Mouse (Mus musculus) thymus, adult 2 months (tissue): Measurements from ENCODE around the gene Dhx37. TPM values are rescaled to one million over a fixed set of nuclear protein-coding genes. Genes with fewer than 3 reads are reported as not detected.

Source experiments
- DNase-seq: peaks from one replicate; pipeline ENCODE4 v3.0.0; 2021
- H3K27ac ChIP-seq: fragments of 200-500 bp; 2 replicates; pipeline ENCODE4 v1.5.1; 2012; ENCODE audit warnings: low read length, control low read depth; ENCODE audit not compliant: control insufficient read depth, insufficient read depth
- H3K27me3 ChIP-seq: fragments of 200-500 bp; 2 replicates; pipeline ENCODE4 v1.6.1; 2012; ENCODE audit warnings: mild to moderate bottlenecking, low read length, moderate library complexity, mixed read lengths; ENCODE audit not compliant: control insufficient read depth, insufficient read depth
- H3K36me3 ChIP-seq: fragments of 200-500 bp; 2 replicates; pipeline ENCODE4 v1.6.1; 2012; ENCODE audit warnings: mild to moderate bottlenecking, low read length, moderate library complexity; ENCODE audit not compliant: control insufficient read depth, insufficient read depth
- H3K4me1 ChIP-seq: fragments of 200-500 bp; replicated peaks from 2 replicates; pipeline ENCODE4 v1.6.1; 2012; ENCODE audit warnings: low read length; ENCODE audit not compliant: control insufficient read depth, insufficient read depth
- H3K4me3 ChIP-seq: fragments of 200-500 bp; 2 replicates; pipeline ENCODE4 v1.5.1; 2012; ENCODE audit warnings: mild to moderate bottlenecking, low read length, control low read depth, moderate library complexity; ENCODE audit not compliant: control insufficient read depth, insufficient read depth
- CTCF ChIP-seq: fragments of 200-500 bp; IDR thresholded peaks from 2 replicates; pipeline ENCODE4 v1.5.1; 2012; ENCODE audit warnings: mild to moderate bottlenecking, control low read depth, low read length, moderate library complexity, borderline replicate concordance; ENCODE audit not compliant: control insufficient read depth, poor library complexity, insufficient read depth; ENCODE audit errors: extremely low read depth
- POLR2A ChIP-seq: fragments of 200-500 bp; IDR thresholded peaks from 2 replicates; pipeline ENCODE4 v1.6.1; 2012; ENCODE audit warnings: mild to moderate bottlenecking, low read length, control low read depth, moderate library complexity; ENCODE audit not compliant: control insufficient read depth, poor library complexity, insufficient read depth; ENCODE audit errors: extremely low read depth
- WGBS: fragments of 180-500 bp; shearing (Covaris S2); methylation state at CpG from one replicate; pipeline ENCODE4 v1.1.7; 2018; 5-methylcytosine and 5-hydroxymethylcytosine counted together
- polyA plus RNA-seq: library from polyadenylated mRNA; depleted of rRNA; stranded (reverse); fragments of >200 nt; gene quantifications from 2 replicates; pipeline ENCODE4 v1.2.3, GENCODE M21; 2012

The Dhx37 gene
- polyA plus RNA-seq, 1 experiment: 32.4 TPM

DNA sequence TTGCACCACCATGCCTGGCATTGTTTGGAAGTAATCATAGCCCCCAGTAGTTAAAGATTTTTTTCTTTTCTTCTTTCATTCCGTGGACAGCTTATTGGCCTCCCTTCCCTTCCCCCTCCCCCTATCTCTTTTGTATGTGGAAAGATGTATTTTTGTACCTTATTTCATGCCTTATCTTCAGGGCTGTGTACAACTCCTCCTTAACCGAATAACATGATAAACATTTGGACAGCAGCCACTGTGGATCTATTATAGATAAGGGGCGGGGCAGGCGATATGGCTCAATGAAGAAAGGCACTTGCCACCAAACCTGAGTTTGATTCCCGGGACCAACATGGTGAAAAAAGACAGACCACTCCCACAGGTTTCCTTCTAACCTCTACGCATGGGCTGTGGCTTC, 23.6 kb upstream of the Dhx37 start:
- no peak for DNase-seq
- Histone ChIP-seq H3K4me1 (peaks cover 13% of the 10 kb centered on the region), H3K27me3 (no peaks in the 10 kb centered on the region), H3K27ac (no peak overlapping the region), H3K36me3 (0 out of 2 replicates have a peak, but pooled peaks cover 6% of the 10 kb centered on the region), H3K4me3 (no peak overlapping the region)
- TF ChIP-seq POLR2A (no peak), CTCF (no peak)
- WGBS: 95% methylated on average over 6 of the region's 6 CpGs

DNA sequence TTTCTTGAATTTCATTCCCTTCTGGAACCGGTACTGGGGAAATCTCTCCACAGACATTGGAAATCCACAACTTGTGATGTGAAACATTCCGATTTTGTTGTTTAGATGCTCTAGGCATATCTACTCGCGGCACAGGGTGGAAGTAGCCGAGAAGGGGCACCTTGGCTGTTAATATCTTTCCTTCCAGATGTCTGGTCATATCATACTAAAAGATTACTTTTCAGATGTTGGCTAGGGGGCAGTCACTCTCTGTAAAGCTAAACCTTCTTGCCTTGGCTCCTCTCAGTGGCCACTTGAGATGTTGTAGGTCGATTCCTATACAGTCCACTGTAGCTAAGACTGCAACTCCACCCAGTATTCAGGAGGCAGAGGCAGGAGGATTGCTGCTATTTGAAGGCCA, 22.2 kb upstream of the Dhx37 start:
- no peak for DNase-seq
- H3K27me3 ChIP-seq: no peaks in the 10 kb centered on the region
- H3K4me3 ChIP-seq: no peak overlapping the region
- peaks cover 11% of the 10 kb centered on the region for H3K4me1 ChIP-seq
- WGBS: 92% methylated on average over 6 of the region's 6 CpGs
- H3K36me3 ChIP-seq: 0 out of 2 replicates have a peak, but pooled peaks cover 6% of the 10 kb centered on the region
- TF ChIP-seq CTCF (no peak), POLR2A (no peak)
- H3K27ac ChIP-seq: no peak overlapping the region

DNA sequence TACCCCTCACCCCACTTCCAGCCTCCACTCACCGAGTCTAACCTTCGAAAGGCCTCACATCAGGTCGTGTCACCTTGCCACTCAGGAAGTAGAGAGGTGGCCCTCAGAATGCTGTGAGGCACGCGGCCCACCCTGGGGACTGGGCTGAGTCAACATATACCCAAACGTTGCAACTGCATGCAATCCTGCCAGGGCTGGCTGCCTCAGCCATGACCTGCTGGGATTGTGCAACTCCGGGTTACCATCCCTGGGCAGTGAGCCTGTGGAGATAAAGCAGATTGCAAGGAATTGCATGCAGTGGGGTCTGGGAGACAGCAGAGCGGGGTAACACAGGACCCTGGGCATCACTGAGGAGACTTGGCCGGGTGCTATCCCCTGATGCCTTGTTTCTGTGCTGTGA, 18.7 kb upstream of the Dhx37 start:
- WGBS: 91% methylated on average over 9 of the region's 9 CpGs
- H3K27ac ChIP-seq: no peak overlapping the region
- no peak overlapping the region for H3K4me3 ChIP-seq
- DNase-seq: no peak
- TF ChIP-seq POLR2A (no peak), CTCF (no peak)
- no peaks in the 10 kb centered on the region for H3K27me3 ChIP-seq
- H3K36me3 ChIP-seq: 0 out of 2 replicates have a peak, but pooled peaks cover 6% of the 10 kb centered on the region
- no peaks in the 10 kb centered on the region for H3K4me1 ChIP-seq

DNA sequence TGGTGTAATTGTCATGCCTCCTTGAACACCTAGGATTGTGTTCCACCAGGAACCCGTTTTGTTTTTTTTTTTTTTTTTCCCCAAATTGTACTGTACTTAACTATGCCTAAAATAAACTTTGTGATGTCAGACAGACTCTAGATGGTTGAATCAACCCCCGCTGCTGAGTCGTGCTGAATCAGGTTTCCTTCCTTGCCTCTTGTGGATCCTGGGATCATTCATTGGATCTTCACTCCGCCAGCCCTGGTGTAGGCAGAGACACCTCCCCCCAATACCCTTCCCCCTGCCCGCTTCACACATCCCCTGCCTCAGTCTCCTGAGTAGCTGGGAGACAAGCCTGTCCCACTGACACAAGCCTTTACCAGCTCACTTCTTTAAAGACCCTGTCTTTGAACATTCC, 15.4 kb upstream of the Dhx37 start:
- H3K27ac ChIP-seq: no peak overlapping the region
- H3K27me3 ChIP-seq: no peaks in the 10 kb centered on the region
- TF ChIP-seq CTCF (no peak), POLR2A (no peak)
- H3K4me3 ChIP-seq: no peak overlapping the region
- DNase-seq: no peak
- H3K36me3 ChIP-seq: no peaks in the 10 kb centered on the region
- H3K4me1 ChIP-seq: peaks cover 10% of the 10 kb centered on the region
- WGBS: 90% methylated on average over 5 of the region's 5 CpGs

DNA sequence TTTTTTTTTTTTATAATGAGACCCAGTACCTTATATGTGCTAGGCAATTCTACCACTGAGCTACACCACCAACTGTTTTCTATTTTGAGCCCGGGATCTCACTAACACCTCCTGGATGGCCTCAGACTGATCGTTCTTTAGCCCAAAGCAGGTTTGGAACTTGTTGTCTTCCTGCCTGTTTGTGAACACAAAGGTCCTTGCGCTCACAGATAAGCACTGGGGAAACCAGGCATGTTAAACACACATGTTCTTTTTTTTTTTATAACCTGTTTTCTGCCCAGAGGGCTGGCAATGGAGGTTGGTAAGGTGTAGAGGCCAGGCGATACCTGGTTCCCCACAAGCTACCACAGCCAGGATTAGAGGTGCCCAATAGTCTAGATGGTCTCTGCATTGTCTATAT, 14.7 kb upstream of the Dhx37 start:
- Histone ChIP-seq H3K4me1 (peaks cover 16% of the 10 kb centered on the region), H3K36me3 (no peaks in the 10 kb centered on the region), H3K27ac (no peak overlapping the region), H3K4me3 (no peak overlapping the region), H3K27me3 (no peaks in the 10 kb centered on the region)
- 97% methylated on average over 4 of the region's 4 CpGs for WGBS
- no peak for TF ChIP-seq POLR2A
- no peak for TF ChIP-seq CTCF
- DNase-seq: no peak

DNA sequence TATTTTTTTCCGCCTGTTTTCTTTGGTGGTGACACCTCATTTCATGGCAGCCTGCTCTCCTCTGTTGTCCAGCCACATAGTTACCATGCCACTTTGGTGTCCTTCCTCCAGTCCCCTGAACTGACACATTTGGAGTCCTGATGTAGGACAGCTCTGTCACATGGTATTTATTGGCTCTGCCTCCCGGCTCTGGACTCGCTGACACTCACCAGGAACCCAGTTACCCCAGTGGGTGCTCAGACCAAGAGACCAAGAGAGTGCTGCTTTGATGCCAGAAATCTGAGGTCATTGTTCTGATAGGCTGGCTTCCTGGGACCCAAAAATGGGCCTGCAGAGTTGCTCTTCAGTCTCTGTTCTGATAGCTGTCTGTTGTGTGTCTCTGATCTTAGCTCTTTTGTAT, 14.1 kb upstream of the Dhx37 start:
- Histone ChIP-seq H3K27me3 (no peaks in the 10 kb centered on the region), H3K27ac (no peak overlapping the region), H3K4me1 (peaks cover 18% of the 10 kb centered on the region), H3K4me3 (no peak overlapping the region), H3K36me3 (no peaks in the 10 kb centered on the region)
- no peak for TF ChIP-seq CTCF
- no peak for TF ChIP-seq POLR2A
- 99% methylated on average over 3 of the region's 3 CpGs for WGBS
- DNase-seq: no peak

DNA sequence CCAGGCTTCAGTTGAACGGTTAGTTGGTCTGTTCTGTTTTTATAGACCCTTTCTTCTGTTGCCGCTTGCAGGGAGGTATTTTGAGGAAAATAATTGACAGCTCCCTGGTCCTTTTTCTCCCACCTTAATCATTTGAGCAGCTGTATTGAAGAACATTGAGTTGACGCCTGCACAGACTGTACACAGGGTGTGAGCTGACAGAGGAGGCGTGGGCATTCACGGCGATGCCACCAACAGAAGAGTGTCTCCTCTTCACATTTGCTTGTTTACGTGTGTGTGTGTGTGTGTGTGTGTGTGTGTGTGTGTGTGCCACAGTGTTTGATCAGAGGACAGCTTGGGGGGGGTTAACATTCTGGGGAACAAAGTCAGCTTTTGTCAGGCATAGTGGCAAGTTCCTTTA, 12.4 kb upstream of the Dhx37 start:
- H3K4me3 ChIP-seq: no peak overlapping the region
- DNase-seq: no peak
- TF ChIP-seq CTCF (no peak), POLR2A (no peak)
- WGBS: 83% methylated on average over 7 of the region's 7 CpGs
- peaks cover 24% of the 10 kb centered on the region for H3K4me1 ChIP-seq
- no peak overlapping the region for H3K27ac ChIP-seq
- no peaks in the 10 kb centered on the region for H3K36me3 ChIP-seq
- no peaks in the 10 kb centered on the region for H3K27me3 ChIP-seq
